Mouse (Mus musculus): Measurements from ENCODE around the gene Socs5. TPM values are rescaled to one million over a fixed set of nuclear protein-coding genes. Genes with fewer than 3 reads are reported as not detected.

Gene Socs5
- total and polyA plus RNA-seq, 2 experiments from 2014 or later, result 13.0 to 21.3 TPM

DNA sequence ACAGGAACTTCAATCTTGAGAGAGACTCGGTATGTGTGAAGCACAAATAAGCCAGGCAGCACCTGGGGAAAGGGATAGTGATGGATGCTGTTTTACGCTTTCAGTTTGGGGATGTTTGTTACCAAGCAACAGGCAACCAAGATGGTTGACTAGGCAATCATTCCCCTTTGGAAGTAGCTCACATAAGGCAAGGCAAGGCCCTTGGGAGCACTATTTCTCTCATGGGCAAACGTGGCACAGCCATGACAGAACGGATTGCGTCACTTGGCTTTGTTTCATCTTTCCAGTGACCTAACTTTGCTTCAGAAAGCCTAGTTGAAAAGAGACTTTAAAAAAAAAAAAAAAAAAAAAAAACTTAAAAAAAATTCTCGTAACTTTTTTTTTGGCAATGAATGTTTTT, 21.8 kb upstream of the Socs5 start:
- H3K4me1 ChIP-seq (ENCODE audit: insufficient read depth, low read length), result no peaks in the 10 kb centered on the region
- WGBS, result 91% methylated on average over 6 of the region's 6 CpGs
- no peak overlapping the region for H3K9ac ChIP-seq (replicated peaks; ENCODE audit: low read length, poor library complexity, severe bottlenecking)
- DNase-seq (ENCODE audit: low spot score), result no peak
- TF ChIP-seq CTCF (IDR thresholded peaks at IDR 0.05), result no peak
- no peaks in the 10 kb centered on the region for H3K9me3 ChIP-seq (ENCODE audit: low read length)
- H3K27ac ChIP-seq (ENCODE audit: low read depth, low read length), result no peak overlapping the region
- ATAC-seq (ENCODE audit: low FRiP score), result no peak
- no peaks in the 10 kb centered on the region for H3K27me3 ChIP-seq (ENCODE audit: insufficient read depth, low read length)
- no peak overlapping the region for H3K4me2 ChIP-seq (ENCODE audit: low read depth, low read length, poor library complexity, severe bottlenecking)
- no peaks in the 10 kb centered on the region for H3K36me3 ChIP-seq (ENCODE audit: insufficient read depth, low read length)
- H3K4me3 ChIP-seq (ENCODE audit: low read depth, low read length), result no peak overlapping the region

DNA sequence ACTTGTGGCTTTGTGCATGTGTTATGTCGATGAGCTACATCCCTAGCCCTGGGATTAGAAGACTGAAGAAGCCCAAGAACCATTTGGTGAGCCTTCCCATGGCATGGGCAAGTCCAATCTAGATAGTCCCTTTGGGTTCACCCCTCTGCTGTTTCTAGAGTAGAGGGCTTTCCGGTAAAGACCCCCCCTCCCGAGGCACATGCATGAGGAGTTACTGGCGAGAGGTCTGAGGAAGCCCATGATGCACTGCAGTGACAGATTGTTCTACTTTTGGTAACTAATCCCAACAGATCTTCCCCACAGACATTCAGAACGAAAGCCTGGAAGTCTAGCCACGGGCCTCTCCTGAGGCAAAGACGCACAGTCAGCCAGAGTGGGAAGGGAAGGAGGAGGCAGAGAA, 18.2 kb upstream of the Socs5 start:
- Histone ChIP-seq H3K9me3 (ENCODE audit: low read length) (no peaks in the 10 kb centered on the region), H3K27ac (ENCODE audit: low read depth, low read length) (no peak overlapping the region), H3K4me3 (ENCODE audit: low read depth, low read length) (no peak overlapping the region), H3K36me3 (ENCODE audit: insufficient read depth, low read length) (no peaks in the 10 kb centered on the region), H3K9ac (replicated peaks; ENCODE audit: low read length, poor library complexity, severe bottlenecking) (no peak overlapping the region), H3K27me3 (ENCODE audit: insufficient read depth, low read length) (no peaks in the 10 kb centered on the region), H3K4me1 (ENCODE audit: insufficient read depth, low read length) (no peaks in the 10 kb centered on the region), H3K4me2 (ENCODE audit: low read depth, low read length, poor library complexity, severe bottlenecking) (no peak overlapping the region)
- WGBS, result 82% methylated on average over 7 of the region's 7 CpGs
- TF ChIP-seq CTCF (IDR thresholded peaks at IDR 0.05), result no peak
- DNase-seq (ENCODE audit: low spot score), result no peak
- no peak for ATAC-seq (ENCODE audit: low FRiP score)

DNA sequence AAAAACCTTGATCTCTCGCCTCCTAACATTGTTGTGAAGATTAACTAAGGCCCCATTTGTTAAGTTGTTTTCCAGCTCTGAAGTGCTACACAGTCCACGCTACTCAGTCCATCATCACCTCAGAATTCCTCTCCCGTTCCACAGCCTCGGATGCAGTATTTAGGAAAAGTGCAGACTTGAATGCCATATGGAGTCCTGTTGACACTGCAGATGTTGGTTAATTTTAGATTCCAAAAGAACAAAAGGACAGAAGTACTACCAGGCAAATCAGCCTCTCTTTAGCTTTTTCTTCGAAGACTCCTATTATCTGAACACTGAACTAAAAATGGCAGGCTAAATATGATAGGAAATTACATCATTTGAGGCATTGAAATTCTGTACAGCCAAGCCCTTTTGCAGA, 14.4 kb upstream of the Socs5 start:
- Histone ChIP-seq H3K9ac (replicated peaks; ENCODE audit: low read length, poor library complexity, severe bottlenecking) (no peak overlapping the region), H3K36me3 (ENCODE audit: insufficient read depth, low read length) (no peaks in the 10 kb centered on the region), H3K27ac (ENCODE audit: low read depth, low read length) (no peak overlapping the region), H3K4me3 (ENCODE audit: low read depth, low read length) (no peak overlapping the region), H3K4me2 (ENCODE audit: low read depth, low read length, poor library complexity, severe bottlenecking) (no peak overlapping the region), H3K27me3 (ENCODE audit: insufficient read depth, low read length) (no peaks in the 10 kb centered on the region), H3K4me1 (ENCODE audit: insufficient read depth, low read length) (no peaks in the 10 kb centered on the region), H3K9me3 (ENCODE audit: low read length) (no peaks in the 10 kb centered on the region)
- no peak for DNase-seq (ENCODE audit: low spot score)
- 85% methylated on average over 5 of the region's 5 CpGs for WGBS
- no peak for TF ChIP-seq CTCF (IDR thresholded peaks at IDR 0.05)
- ATAC-seq (ENCODE audit: low FRiP score), result no peak

DNA sequence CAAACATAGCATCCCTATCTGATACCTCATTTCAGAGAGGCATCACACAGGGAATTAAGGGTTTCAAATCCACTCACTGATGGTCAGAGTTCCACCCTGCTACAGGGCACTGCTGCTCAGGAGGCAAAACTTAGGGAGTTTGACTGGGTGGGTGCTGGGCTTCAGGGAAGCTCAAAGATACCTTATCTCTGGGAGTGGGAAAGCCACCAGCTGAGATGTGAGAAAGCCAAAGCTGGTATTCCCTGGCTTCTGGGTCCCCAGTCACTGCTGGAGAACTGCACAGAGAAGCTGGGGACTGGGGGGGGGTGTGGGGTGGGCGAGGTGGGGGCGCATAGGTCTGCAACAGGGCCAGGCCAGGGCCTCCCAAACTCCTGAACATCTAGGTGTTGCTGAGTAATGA, 10.5 kb upstream of the Socs5 start:
- H3K9ac ChIP-seq (replicated peaks; ENCODE audit: low read length, poor library complexity, severe bottlenecking), result no peak overlapping the region
- no peak overlapping the region for H3K4me3 ChIP-seq (ENCODE audit: low read depth, low read length)
- H3K4me1 ChIP-seq (ENCODE audit: insufficient read depth, low read length), result no peaks in the 10 kb centered on the region
- H3K4me2 ChIP-seq (ENCODE audit: low read depth, low read length, poor library complexity, severe bottlenecking), result no peak overlapping the region
- H3K27me3 ChIP-seq (ENCODE audit: insufficient read depth, low read length), result no peaks in the 10 kb centered on the region
- no peaks in the 10 kb centered on the region for H3K9me3 ChIP-seq (ENCODE audit: low read length)
- 85% methylated on average over 2 of the region's 2 CpGs for WGBS
- H3K27ac ChIP-seq (ENCODE audit: low read depth, low read length), result no peak overlapping the region
- DNase-seq (ENCODE audit: low spot score) (no peak), ATAC-seq (ENCODE audit: low FRiP score) (no peak)
- H3K36me3 ChIP-seq (ENCODE audit: insufficient read depth, low read length), result no peaks in the 10 kb centered on the region
- no peak for TF ChIP-seq CTCF (IDR thresholded peaks at IDR 0.05)

DNA sequence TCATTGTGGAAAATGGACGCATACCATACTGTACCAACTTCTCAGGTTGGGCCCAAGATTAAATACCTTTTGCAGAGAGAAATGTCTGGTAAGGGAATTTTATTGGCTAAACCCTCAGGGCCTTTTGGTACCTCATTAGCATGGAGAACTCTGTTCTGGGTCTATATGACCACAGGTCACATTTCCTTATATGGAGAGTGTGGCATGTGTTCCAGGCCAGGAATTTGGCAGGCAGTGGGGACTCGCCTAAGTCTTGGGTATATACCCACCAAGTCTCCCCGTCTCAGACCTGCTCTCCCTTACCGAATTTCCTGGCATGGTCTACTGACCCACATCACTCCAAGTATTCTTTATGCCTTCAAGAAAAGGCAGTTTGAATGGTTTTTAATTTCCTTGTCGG, 9.9 kb upstream of the Socs5 start:
- Histone ChIP-seq H3K4me2 (ENCODE audit: low read depth, low read length, poor library complexity, severe bottlenecking) (no peak overlapping the region), H3K4me3 (ENCODE audit: low read depth, low read length) (no peak overlapping the region), H3K9me3 (ENCODE audit: low read length) (no peaks in the 10 kb centered on the region), H3K9ac (replicated peaks; ENCODE audit: low read length, poor library complexity, severe bottlenecking) (no peak overlapping the region), H3K27ac (ENCODE audit: low read depth, low read length) (no peak overlapping the region), H3K36me3 (ENCODE audit: insufficient read depth, low read length) (no peaks in the 10 kb centered on the region), H3K27me3 (ENCODE audit: insufficient read depth, low read length) (no peaks in the 10 kb centered on the region), H3K4me1 (ENCODE audit: insufficient read depth, low read length) (no peaks in the 10 kb centered on the region)
- TF ChIP-seq CTCF (IDR thresholded peaks at IDR 0.05), result no peak
- DNase-seq (ENCODE audit: low spot score) (no peak), ATAC-seq (ENCODE audit: low FRiP score) (no peak)
- WGBS, result 83% methylated on average over 5 of the region's 5 CpGs

DNA sequence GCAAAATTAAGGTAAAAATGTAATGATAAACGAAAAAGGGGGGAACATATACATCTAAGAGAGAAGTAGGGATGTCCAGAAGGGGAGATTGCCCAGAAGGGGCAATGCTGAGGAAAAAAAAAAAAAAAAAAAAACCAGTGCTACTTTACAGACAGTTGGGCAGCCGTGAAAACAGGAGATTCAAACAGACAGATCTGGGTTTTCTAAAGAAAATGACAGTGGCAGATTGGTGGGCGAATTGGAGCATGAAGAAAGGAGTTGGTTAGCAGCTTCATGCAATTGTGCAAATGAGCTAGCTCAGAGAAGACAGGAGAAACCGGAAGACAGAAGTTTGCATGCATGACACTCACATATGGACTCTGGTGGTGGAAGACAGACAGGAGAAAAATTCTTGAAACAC, 6.5 kb upstream of the Socs5 start:
- H3K9me3 ChIP-seq (ENCODE audit: low read length), result no peaks in the 10 kb centered on the region
- WGBS, result 61% methylated on average over 4 of the region's 4 CpGs

More for the DNA sequence above, 6.5 kb upstream of the Socs5 start:
- Histone ChIP-seq H3K27ac (ENCODE audit: low read depth, low read length) (no peak overlapping the region), H3K4me1 (ENCODE audit: insufficient read depth, low read length) (no peaks in the 10 kb centered on the region; the same call in 1 of the 2 replicates), H3K4me2 (ENCODE audit: low read depth, low read length, poor library complexity, severe bottlenecking) (no peak overlapping the region), H3K4me3 (ENCODE audit: low read depth, low read length) (no peak overlapping the region), H3K9ac (replicated peaks; ENCODE audit: low read length, poor library complexity, severe bottlenecking) (no peak overlapping the region), H3K36me3 (ENCODE audit: insufficient read depth, low read length) (no peaks in the 10 kb centered on the region), H3K27me3 (ENCODE audit: insufficient read depth, low read length) (no peaks in the 10 kb centered on the region)
- ATAC-seq (ENCODE audit: low FRiP score), result no peak
- no peak for TF ChIP-seq CTCF (IDR thresholded peaks at IDR 0.05)
- DNase-seq (ENCODE audit: low spot score), result no peak
